Mouse (Mus musculus) spleen, adult 2 months (tissue): ENCODE data around the gene Pbx4.

Experiments used
- CTCF ChIP-seq: fragments of 200-500 bp; IDR thresholded peaks from 2 replicates; pipeline ENCODE4 v1.5.1; 2011; ENCODE audit warnings: mild to moderate bottlenecking, inconsistent platforms; ENCODE audit not compliant: insufficient read depth, insufficient read length, insufficient replicate concordance; ENCODE audit errors: extremely low read depth
- POLR2A ChIP-seq: fragments of 200-500 bp; IDR thresholded peaks from 2 replicates; pipeline ENCODE4 v1.6.1; 2011; ENCODE audit warnings: low read depth, low read length, inconsistent platforms

GRCm38 (mm10) chr8:69848951-69849350 is 16.7 kb downstream of the Pbx4 start:
- TF ChIP-seq CTCF (no peak), POLR2A (no peak)
